Mouse (Mus musculus) brain, embryonic 14.5 days (tissue): ENCODE measurements at regions not wholly inside any gene's neighbourhood (a gene's known extent, or its start where the extent isn't known, plus 50 kb on each side); places are given as distances from the start of the nearest gene placed in this dataset.

Source experiments
- CTCF ChIP-seq: fragments of 200-500 bp; IDR thresholded peaks from 2 replicates; pipeline ENCODE4 v1.5.1; 2012; ENCODE audit warnings: inconsistent platforms, mild to moderate bottlenecking, moderate library complexity, borderline replicate concordance; ENCODE audit not compliant: insufficient read depth, insufficient read length; ENCODE audit errors: extremely low read depth
- POLR2A ChIP-seq: fragments of 200-500 bp; IDR thresholded peaks from 2 replicates; pipeline ENCODE4 v1.6.1; 2012; ENCODE audit warnings: mild to moderate bottlenecking, inconsistent platforms, borderline replicate concordance; ENCODE audit not compliant: poor library complexity, insufficient read depth, insufficient read length, severe bottlenecking; ENCODE audit errors: extremely low read depth

DNA sequence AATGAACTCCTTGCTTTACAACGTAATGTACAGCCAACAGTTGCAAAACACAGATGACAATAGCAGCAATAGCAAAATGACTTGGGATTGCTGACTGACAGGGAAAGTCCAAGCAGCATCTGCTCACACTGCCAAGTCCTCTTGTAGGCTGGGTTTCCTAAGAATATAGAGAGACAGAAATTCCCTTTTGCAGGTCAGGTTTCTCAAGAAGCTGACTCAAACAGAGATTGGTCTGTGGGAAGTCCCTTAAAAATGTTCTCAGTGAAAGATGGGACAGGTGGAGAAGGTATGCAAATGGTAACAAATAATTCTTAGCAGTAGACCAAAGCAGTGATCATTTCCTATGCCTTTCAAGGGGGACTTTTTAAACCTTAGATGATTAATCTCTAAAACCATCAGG is 181.8 kb downstream of the Htr7 start:
- TF ChIP-seq CTCF (no peak), POLR2A (no peak)
